Mouse (Mus musculus): ENCODE data around the gene C1qb. TPM values are rescaled to one million over a fixed set of nuclear protein-coding genes. Genes with fewer than 3 reads are reported as not detected.

Gene C1qb
- polyA plus RNA-seq, 1 experiment from 2014 or later, result 124 TPM

DNA sequence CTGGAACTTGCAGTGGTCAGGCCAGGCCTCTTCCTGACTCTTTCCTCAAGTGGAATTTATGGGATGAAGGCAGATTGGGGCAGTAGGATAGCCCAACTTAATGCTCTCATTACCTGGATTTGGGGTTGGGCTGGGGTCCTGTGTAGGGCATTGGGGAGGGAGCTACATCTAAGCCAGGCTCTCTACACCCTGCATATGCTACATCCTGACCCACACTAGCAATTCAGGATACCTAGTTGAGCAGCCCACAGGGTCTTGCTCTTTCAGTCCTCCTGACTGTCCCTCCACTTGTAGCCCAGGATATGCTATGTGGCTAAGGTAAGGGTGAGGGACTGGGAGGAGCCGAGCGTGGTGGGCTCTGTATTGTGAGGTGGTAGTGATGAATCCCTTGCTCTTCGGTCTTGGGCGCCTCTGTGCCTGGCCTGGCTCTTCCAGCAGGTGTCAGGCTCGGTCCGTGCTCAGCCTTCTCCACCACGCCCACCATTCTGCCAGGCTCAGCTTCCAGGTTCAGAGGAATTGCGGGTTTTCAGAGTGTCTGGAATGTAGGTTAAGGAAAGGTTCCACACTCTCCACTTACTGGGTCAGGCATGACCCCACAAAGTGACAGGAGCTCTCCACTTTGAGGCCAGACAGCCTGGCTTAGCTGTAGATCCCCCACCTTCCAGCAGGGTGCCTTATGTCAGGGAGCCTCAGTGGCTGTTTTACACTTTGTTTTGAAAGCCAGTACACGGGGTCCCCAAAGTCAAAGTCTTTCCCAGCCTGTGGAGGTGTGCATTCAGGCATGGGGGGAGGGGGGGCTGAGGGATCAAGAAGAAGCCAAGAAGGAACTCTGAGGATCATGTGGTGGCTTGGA is 7.9 kb upstream of the C1qb start:
- no peak for DNase-seq (ENCODE audit: low spot score)

DNA sequence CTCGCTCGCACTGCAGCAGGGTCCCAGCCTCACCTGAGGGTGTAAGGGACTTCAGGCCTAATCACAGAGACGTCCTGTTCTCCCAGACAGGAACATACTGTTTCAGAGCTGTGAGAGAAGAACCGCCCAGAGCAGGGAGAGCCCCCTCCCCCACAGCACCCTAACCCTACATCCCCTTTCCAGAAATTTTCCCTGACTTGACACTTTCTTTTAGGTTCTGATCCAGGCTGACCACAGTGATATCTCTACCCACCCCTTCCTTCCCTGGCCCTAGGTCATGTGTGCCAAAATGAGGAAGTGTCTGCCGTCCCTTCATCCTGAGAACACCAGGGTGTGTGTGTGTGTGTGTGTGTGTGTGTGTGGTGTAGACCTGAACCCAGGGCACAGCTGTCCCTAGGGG is 6.8 kb upstream of the C1qb start, which contains the start of gene C1qc:
TSS of gene C1qc (minus strand) at position 255 of the 400 bp plus-strand sequence.
- DNase-seq (ENCODE audit: low spot score), result no peak

DNA sequence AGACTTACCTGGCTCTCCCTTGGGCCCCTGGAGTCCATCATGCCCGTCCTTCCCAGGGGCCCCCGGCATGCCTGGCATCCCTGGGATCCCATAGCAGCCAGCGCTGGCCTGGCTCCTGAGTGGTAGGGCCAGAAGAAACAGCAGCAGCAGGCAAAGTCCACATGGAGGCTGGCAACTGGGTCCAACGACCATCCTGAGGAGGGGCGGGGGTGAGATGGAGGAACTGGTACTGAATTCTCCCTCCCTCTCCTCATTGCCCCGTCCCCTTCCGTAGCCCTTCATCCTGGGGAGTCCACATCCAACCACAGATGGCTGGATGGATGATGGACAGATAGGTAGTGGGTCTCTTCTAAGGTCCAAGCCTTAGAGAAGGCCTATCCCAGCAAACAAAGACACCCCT is 6.4 kb upstream of the C1qb start:
- no peak for DNase-seq (ENCODE audit: low spot score)

DNA sequence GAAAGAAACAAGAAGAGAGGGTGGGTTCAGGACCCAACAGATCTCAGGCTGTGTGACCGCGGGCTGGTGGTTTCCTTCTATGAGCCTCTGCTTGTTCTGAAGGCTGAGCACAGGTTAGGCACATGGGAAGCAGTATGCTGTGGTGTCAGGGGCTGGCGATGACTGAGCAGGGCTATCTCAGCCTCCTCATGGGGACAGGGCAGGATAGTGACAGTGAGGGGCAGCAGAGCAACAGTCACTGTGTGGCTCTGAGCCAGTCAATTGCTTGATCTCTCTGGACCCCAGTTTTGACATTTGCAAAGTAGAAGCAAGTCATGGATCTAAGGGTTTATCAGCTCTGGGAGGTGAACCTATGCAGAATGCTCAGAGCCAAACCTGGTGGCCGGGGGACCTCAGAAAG is 5.1 kb upstream of the C1qb start:
- no peak for DNase-seq (ENCODE audit: low spot score)

DNA sequence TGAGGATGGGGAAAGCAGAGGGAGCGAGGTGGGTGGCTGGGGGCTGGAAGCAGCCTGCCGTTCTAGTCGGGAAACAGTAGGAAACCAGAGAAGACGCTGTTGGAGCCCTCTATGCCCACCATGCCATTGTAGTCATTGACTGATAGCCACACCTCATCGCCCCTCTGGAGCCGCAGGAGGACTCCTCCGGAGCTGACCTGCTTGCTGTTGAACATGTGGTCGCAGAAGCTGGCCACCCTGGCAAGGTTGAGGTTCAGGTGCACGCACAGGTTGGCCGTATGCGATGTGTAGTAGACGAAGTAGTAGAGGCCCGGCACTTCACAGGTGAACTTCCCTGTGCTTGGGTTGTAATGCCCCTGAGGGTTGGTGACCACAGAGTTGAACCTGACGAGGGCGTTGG is 4.0 kb upstream of the C1qb start:
- no peak for DNase-seq (ENCODE audit: low spot score)

DNA sequence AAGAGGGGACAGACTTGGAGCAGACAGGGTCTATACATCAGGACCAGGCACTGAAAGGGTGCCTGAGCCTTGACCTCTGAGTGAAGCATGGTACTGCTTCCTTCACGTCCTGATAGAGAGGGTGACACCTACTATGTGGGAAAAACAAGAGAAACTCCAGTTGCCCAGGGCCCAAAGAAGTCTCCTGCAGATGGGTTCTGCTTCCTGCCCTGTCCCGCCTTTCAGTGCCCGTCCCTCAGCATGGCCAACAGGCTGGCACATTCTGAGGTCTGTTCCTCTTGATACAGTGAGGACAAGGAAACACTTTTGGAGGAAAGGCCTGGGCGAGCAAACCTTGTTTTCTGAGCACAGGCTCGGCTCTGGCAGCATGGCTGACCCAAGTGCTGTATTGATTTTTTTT is 1.7 kb upstream of the C1qb start:
- DNase-seq (ENCODE audit: low spot score), result no peak

DNA sequence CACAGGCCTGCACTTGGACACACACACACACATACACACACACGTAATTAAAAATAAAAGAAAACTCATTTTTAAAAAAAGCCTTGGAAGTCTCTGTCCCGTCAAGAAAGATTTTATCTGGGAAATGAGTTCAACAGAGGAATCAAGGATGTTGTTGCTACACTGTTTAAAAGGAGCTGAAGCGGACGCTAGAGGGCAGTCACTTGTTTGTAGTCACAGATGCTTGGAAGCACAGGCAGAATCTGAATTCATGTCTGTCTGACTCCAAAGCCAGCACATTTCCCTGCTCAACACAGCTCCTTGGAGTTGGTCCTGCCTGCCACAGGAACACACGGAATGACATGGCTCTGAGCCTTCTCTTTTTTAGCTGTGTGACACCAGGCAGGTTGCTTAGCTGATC is 7.4 kb downstream of the C1qb start:
- DNase-seq (ENCODE audit: low spot score), result peak; percentile 29

DNA sequence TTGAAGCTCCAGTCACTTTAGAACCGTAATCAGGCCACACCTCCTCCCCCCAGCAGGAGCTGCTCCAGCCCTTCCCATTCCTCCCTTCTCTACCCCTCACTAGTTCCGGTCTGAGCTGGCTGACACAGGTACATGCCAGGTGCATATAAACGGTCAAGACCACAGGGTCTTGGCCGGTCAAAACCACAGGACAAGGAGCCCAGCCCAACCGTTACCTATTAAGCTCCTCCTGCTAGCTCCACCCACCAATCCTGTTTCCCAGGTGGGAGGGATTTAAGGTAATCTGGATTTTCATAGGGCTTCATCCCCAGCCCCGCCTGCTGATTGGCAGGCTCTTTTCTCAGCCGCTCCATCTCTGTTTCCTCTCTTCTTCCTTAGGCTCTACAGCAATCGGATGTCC is 7.8 kb downstream of the C1qb start:
- DNase-seq (ENCODE audit: low spot score), result no peak

DNA sequence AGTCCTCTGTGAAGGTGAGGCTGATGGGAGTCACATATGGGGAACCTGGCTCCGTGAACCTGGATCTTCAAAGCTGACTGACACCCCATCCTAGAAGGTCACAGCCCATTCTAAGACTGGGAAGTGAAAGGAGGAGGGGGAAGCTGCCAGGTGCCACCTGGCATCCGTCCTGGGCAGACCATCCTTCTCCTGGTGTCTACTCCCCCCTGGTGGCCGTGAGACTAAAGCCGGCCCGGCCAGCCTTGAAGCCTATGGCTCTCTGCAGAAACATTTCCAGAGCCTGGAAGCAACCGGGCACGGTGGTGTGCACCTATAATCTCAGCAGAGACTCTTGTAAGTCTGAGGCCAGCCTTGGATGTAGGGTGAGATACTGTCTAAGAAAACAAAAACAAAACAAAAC is 9.0 kb downstream of the C1qb start:
- peak; percentile 60 for DNase-seq (ENCODE audit: low spot score)

DNA sequence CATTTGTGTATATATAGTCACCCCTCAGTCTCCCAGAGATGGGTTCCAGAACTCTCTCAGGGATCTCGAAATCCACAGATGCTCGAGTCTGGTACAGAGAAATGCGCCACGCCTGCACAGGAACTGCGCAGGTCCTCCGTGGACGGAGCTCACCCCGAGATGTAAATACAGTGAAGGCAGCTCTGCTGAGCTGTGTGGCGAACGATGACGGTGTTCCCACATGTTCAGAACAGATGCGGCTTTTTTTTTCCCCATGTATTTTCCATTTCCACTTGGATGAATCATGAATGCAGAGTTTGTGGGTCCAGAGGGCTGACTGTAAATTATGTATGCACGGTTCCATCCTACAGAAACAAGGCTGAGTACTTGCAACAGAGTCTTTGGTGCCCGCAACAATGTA is 11.0 kb downstream of the C1qb start:
- no peak for DNase-seq (ENCODE audit: low spot score)

DNA sequence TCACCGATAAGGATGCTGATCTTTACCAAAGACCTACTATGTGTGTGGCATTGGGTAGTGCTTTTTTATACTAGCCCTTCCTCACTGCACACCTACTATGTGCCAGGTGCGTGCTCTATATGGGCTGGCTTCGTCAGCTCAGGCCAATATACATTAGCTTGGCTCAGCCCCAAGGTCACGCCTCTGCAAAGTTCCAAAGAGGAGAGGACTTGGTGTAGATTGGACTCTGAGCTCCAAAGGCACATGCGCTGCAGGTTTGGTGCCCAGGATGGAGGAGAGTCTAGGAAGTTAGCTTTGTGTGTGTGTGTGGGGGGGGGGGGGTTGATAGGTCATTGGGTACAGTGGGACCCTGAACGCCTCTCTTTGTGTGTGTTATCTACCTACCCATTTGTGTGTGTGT is 17.6 kb downstream of the C1qb start:
- DNase-seq (ENCODE audit: low spot score), result no peak

DNA sequence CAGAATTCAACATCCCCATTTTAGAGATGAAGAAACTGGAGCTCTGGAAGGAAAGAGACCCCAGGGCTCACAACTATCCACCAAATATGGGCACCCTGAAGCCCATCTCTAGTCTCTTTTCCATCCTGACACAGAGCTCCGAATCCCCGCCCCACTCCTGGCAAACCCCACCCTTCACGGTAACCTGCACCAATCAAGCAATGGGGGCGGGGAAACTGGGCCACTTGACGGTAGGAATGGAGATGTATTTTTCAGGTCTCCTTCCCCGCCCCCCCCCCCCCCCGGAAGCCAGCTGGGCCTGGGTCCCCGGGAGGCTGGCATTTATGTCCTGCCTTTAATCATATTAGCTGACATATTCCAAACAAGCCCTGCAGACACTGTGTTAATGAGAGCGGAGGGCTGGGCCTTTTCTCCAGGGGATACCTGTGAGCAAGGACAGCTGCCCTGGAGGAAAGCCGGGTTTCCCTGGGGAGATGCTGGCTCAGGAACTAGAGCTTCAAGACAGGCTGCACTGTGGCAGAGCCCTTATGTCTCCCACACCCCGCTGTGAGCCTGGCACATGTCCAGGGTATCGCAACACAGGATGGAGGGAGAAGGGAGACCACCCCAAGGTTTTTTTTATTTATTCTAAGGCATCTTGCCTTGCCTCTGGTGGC is 18.2 kb downstream of the C1qb start:
- DNase-seq (ENCODE audit: low spot score), result no peak

DNA sequence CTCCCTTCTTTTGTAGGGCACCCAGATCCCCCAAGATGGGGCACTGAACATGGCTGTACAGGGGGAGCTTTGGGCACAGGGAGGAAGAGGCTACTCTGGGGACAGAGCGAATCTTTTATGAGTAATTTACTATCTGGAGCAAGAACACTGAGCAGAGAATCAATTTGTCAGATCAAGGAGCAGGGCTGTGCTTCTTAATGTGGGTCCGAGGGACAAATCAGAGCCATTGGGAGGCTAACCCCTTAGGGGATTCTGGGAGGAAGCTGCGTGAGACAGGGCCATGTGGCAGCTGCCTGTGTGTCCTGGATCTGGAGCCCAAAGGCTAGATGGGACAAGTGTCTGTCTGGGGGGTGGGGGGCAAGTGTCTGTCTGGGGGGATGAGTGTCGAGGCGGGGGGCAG is 20.5 kb downstream of the C1qb start:
- no peak for DNase-seq (ENCODE audit: low spot score)

DNA sequence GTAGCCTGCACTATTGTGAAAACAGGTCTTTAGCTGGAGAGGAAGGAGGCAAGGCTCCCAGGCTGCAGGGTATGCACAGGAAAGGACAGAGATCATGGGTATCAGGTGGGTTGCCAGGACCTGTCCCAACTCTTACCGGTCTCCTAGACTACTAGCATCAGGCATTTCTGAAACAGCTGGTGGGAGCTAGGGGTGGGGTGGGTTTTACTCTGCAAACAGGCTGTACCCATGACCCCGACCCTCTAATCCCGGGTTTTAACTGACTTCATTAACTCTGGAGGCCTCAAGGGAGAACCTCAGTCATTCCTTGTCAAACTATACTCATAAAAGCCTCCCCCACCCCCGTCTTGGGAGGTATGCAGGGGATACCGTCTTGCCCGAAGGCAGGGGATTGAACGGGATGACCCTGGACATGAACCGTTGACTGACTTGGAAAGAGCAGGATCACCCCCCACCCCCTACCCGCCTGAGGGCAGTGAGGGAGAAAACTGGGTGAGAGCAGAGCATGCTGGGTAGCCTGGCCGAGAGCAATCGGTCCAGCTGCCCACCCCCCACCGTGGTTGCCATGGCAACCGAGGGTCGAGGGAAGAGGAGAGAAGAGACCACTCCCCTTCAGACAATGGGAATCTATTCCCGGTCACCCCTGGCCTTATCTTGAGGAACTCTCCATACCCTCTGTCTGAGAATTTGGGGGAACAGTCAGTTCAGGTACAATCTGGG is 21.1 kb downstream of the C1qb start:
- DNase-seq (ENCODE audit: low spot score), result no peak

DNA sequence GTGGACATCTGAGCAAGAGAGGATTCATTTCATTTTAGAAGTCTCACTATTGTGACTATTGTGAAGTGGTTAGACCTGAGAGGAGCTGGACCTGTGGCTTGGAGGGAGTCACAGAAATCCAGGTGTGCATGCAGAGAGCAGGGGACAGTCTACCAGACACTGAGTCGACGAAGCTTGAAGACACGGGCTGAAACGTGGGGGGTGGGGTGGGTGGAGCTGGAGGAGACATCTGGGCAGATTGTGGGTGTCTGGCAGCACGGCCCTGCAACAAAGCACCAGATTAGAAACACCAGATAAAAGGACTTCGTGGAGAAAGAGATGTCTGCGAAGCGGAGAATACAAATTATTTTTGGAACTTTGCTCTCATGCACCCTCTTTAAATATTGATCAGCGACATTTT is 22.5 kb downstream of the C1qb start:
- peak; percentile 33 for DNase-seq (ENCODE audit: low spot score)

DNA sequence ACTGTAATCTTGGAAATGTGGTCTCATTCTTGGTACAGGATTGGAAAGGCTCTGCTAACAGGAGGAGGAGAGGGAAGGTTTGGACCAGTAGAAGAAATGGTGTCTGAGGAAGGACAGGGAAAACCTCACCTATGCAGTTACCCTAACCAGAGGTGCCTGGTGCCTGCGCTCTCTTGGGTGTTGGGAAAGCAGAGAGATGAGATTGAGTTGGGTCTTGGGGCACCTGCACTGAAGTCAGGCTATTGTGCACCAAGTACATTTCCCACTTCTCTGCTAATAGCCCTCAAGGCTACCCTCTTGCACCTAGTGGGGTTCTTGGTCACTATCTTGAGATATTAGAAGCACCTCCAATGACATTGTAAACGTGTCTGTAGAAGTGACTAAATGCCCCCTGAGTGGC is 23.6 kb downstream of the C1qb start:
- no peak for DNase-seq (ENCODE audit: low spot score)

DNA sequence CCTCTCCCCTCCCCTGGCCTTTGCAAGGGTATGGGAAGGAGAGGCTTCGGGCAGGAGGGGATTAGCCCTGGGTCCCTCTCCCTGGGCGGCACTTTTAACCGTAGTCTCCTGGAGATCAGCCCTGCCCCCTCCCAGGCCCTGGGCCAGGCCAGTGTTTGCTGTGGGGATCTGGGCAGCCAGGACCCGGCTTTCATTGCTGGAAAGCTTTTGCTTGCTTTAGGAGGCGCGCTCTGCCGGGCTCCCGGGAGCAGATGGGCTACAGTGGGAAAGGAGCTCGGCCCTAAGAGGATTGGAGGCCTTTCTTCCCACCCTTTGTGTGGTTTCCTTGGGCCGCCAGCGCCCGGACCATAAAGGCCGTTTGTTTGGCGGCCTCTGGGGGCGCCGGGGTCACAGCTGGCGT is 24.2 kb downstream of the C1qb start:
- no peak for DNase-seq (ENCODE audit: low spot score)

DNA sequence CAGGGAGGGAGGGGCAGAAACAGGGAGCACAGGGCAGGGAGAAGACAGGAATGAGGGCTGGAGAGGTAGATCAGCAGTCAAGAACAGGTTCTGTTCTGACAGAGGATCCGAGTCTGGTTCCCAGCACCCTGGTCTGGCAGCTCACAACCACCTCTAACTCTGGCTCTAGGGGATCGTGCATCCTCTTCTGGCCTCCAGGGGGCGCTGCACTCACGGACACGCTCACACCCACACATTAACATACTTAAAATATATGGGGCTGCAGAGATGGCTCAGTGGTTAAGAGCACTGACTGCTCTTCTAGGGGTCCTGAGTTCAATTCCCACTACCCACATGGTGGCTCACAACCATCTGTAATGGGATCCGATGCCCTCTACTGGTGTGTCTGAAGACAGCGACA is 26.0 kb downstream of the C1qb start:
- DNase-seq (ENCODE audit: low spot score), result no peak

DNA sequence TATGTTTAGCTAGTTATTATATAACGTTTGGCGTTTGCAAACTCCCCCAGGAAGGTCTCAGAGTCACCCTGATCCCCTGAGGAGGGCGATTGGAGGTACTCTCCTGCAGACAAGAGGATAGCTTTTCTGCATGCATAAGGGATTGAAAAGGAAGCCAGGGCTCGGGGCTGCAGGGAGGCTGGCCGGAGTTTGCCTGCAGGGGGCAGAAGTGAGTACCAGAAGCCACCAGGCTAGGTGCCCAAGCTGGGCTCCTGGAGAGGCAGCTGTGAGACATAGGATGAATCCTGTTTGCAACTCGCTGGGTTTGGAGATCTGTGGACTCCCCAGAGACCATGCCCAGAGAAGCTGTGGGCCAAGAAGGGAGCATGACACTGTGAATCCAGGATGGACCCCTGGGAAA is 30.9 kb downstream of the C1qb start:
- no peak for DNase-seq (ENCODE audit: low spot score)

DNA sequence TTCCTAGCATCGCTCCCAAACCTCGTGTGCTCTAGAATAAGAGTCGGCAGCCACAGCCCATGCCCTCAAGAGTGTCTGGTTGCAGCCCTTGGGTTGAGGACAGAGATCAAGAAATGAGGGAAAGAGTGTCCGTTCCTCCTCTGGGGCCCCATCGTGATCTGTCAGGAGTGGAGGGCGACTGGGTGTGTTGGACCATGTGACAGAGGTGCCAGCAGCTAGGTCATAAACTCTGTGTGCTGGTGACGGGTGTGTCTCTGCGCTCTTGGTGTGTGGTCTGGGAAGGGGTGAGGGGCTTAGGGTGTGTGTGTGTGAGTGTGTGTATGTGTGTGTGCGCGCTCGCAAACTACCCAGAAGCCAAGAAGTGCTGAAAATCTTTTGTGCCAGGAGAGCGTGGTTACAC is 33.0 kb downstream of the C1qb start:
- DNase-seq (ENCODE audit: low spot score), result no peak

DNA sequence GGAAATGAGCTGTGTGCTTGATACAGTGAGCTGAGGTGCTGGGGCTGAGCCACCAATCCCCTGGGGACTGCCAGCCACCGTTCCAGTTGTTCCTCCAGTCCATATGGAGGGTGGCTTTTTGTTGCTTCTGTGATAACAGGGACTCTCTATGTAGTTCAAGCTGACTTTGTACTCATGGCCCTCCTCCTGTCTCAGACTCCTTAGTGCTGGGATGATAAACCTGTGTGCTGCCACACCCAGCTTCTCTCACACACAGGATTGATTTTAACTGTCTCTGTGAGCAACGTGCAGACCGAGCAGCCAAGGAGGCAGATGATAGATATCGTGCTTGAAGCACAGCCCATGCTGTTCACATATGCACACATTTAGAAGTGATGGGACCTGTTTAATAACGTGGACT is 33.9 kb downstream of the C1qb start:
- no peak for DNase-seq (ENCODE audit: low spot score)

DNA sequence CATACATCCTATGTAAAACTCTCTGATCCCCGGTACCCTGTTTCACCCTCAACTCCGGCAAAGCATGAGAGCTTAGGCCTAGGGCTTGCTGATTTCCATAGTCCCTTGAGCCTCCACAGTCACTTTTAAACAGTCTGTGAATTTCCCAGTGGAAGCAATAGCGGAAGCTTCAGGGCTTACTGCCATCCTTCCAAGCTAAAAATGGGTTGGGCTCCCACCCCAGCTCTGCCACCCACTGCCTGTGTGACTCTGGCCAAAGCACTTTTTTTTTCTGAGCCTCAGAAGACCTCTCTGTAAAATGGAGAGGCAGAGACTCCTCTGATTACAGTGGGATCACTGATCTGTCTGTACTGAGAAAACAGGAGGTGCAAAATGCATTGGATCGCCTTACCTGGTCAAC is 37.4 kb downstream of the C1qb start:
- DNase-seq (ENCODE audit: low spot score), result no peak

Data from thymus, postnatal 0 days (tissue).